Mouse (Mus musculus) stomach, embryonic 16.5 days (tissue): Measurements from ENCODE around the gene Vwa5b1. TPM values are rescaled to one million over a fixed set of nuclear protein-coding genes. Genes with fewer than 3 reads are reported as not detected.

Source experiments
- ATAC-seq: fragments of 200-750 bp; cut with Nextera tagmentation; 2 replicates; pipeline ENCODE4 v1.8.0; 2017; ENCODE audit warnings: moderate number of reproducible peaks, moderate TSS enrichment; ENCODE audit not compliant: insufficient read depth, low FRiP score
- H3K27ac ChIP-seq: fragments of 300-500 bp; sonication (generic); 2 replicates; pipeline ENCODE4 v1.5.1; 2014; ENCODE audit warnings: low read length
- H3K27me3 ChIP-seq: fragments of 300-500 bp; sonication (generic); 2 replicates; pipeline ENCODE4 v1.6.1; 2014; ENCODE audit warnings: low read length, control low read depth, mixed read lengths; ENCODE audit not compliant: control insufficient read depth, insufficient read depth
- H3K36me3 ChIP-seq: fragments of 300-500 bp; sonication (generic); 2 replicates; pipeline ENCODE4 v1.6.1; 2014; ENCODE audit warnings: low read length; ENCODE audit not compliant: control insufficient read depth, insufficient read depth
- H3K4me1 ChIP-seq: fragments of 300-500 bp; sonication (generic); 2 replicates; pipeline ENCODE4 v1.6.1; 2014; ENCODE audit warnings: low read length, control low read depth, mixed read lengths; ENCODE audit not compliant: control insufficient read depth, insufficient read depth
- H3K4me2 ChIP-seq: fragments of 300-500 bp; sonication (generic); 2 replicates; pipeline ENCODE4 v1.6.1; 2014; ENCODE audit warnings: low read depth, low read length, mixed read lengths
- H3K4me3 ChIP-seq: fragments of 300-500 bp; sonication (generic); replicated peaks from 2 replicates; pipeline ENCODE4 v1.5.1; 2014; ENCODE audit warnings: mild to moderate bottlenecking, low read length
- H3K9ac ChIP-seq: fragments of 300-500 bp; sonication (generic); 2 replicates; pipeline ENCODE4 v1.6.1; 2014; ENCODE audit warnings: low read length
- H3K9me3 ChIP-seq: fragments of 300-500 bp; sonication (generic); replicated peaks from 2 replicates; pipeline ENCODE4 v1.6.1; 2016; ENCODE audit warnings: low read length, control low read depth; ENCODE audit not compliant: control insufficient read depth
- WGBS: fragments of 180-500 bp; shearing (Covaris S2); extraction: QIAGEN DNeasy Blood & Tissue Kit; methylation state at CpG from one replicate; pipeline ENCODE4 v1.1.7; 2014; 5-methylcytosine and 5-hydroxymethylcytosine counted together
- polyA plus RNA-seq: library from polyadenylated mRNA; unstranded; fragments of >200 nt; fragmentation: Nextera tagmentation; extraction: Ambion mirVana; gene quantifications from 2 replicates; pipeline ENCODE4 v1.2.1, GENCODE M21; 2015

Vwa5b1 gene
- polyA plus RNA-seq, 1 experiment from 2014 or later, result 0.34 TPM

GRCm38 (mm10) chr4:138530011-138530410, 105.7 kb downstream of the Vwa5b1 start:
- H3K27ac ChIP-seq, result no peak overlapping the region
- ATAC-seq, result no peak
- no peak overlapping the region for H3K4me2 ChIP-seq
- no peaks in the 10 kb centered on the region for H3K36me3 ChIP-seq
- 87% methylated on average over 6 of the region's 6 CpGs for WGBS
- 0 out of 2 replicates have a peak, but pooled peaks cover 4% of the 10 kb centered on the region for H3K9me3 ChIP-seq
- no peaks in the 10 kb centered on the region for H3K4me1 ChIP-seq
- no peak overlapping the region for H3K9ac ChIP-seq
- no peak overlapping the region for H3K4me3 ChIP-seq
- no peaks in the 10 kb centered on the region for H3K27me3 ChIP-seq

DNA sequence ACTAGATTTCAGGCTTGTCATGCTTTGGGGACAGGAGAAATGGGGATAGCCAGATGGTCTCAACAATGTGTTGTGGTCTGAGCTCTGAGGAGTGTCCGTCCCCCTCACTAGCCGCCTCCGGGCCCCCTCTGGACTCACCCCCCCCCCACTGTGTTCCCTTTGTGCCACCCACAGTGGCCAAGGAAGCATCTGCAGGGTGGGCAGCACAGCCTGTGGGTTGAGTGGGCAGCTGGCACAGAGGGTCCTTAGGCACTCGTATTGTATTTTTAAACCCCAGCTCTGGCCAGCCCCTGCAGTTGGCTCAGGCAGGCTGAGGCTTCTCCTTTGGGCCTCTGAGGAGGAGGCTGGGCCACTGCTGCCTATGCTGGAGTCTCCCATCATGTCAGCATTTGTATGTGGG, 110.0 kb downstream of the Vwa5b1 start:
- Histone ChIP-seq H3K27ac (no peak overlapping the region), H3K36me3 (no peaks in the 10 kb centered on the region), H3K4me1 (no peaks in the 10 kb centered on the region), H3K4me2 (no peak overlapping the region), H3K9me3 (no peaks in the 10 kb centered on the region), H3K27me3 (no peaks in the 10 kb centered on the region), H3K9ac (no peak overlapping the region), H3K4me3 (no peak overlapping the region)
- ATAC-seq, result no peak
- WGBS, result 79% methylated on average over 4 of the region's 4 CpGs

- Histone ChIP-seq H3K27me3 (no peaks in the 10 kb centered on the region), H3K4me3 (no peak overlapping the region), H3K9ac (no peak overlapping the region), H3K36me3 (no peaks in the 10 kb centered on the region), H3K9me3 (no peaks in the 10 kb centered on the region), H3K4me2 (no peak overlapping the region), H3K4me1 (no peaks in the 10 kb centered on the region), H3K27ac (no peak overlapping the region)
- no peak for ATAC-seq
- 76% methylated on average over 9 of the region's 9 CpGs for WGBS
These were observed 110.9 kb downstream of the Vwa5b1 start for GRCm38 (mm10) chr4:138524769-138525168.

- Histone ChIP-seq H3K36me3 (no peaks in the 10 kb centered on the region), H3K9me3 (no peaks in the 10 kb centered on the region), H3K4me1 (no peaks in the 10 kb centered on the region), H3K4me3 (no peak overlapping the region), H3K27me3 (no peaks in the 10 kb centered on the region), H3K9ac (no peak overlapping the region), H3K4me2 (no peak overlapping the region), H3K27ac (no peak overlapping the region)
- no peak for ATAC-seq
- 16% methylated on average over 7 of the region's 7 CpGs for WGBS
These were observed 111.9 kb downstream of the Vwa5b1 start for GRCm38 (mm10) chr4:138523775-138524174.

- peak; percentile 51; the same call in 1 of the 2 replicates for ATAC-seq
- WGBS, result 14% methylated on average over 7 of the region's 7 CpGs
These were observed 113.4 kb downstream of the Vwa5b1 start for GRCm38 (mm10) chr4:138522296-138522695.

DNA sequence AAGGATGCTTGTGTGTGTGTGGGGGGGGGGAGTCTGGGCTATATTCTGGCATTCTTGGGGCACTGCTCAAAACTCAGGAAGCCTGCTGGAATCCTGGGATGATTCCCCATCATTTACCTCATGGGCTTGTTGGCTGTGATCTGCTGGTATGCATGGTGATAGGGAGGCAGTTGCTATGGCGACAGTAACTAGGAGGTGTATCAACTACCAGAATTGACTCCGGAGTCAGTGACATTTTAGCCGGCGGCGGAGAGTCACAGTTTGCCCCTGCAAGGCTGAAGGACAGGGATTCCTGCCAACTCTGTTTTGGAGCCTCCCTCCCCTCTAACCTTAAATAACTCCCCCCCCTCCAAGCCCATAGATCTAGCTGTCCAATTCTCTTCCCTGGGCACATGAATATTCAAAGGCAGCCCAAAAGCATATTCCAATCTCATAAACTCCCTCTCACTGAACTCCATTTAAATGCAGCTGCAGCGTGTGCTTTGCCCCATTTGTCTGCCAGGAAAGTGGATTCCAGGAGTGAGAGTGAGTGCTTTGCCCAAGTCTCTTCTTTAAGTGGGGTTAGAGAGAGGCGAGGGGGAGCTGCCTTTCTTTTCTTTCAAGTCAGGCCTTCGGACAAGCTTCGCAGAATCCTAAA, 118.4 kb downstream of the Vwa5b1 start:
- no peak overlapping the region for H3K4me2 ChIP-seq
- no peak overlapping the region for H3K27ac ChIP-seq
- H3K9me3 ChIP-seq, result no peaks in the 10 kb centered on the region
- no peak overlapping the region for H3K9ac ChIP-seq
- H3K27me3 ChIP-seq, result no peaks in the 10 kb centered on the region
- 48% methylated on average over 9 of the region's 9 CpGs for WGBS
- H3K4me1 ChIP-seq, result no peaks in the 10 kb centered on the region
- no peaks in the 10 kb centered on the region for H3K36me3 ChIP-seq
- no peak for ATAC-seq
- H3K4me3 ChIP-seq, result no peak overlapping the region

More at GRCm38 (mm10) chr4:138522296-138522695, 113.4 kb downstream of the Vwa5b1 start:
- H3K4me1 ChIP-seq, result no peaks in the 10 kb centered on the region
- no peaks in the 10 kb centered on the region for H3K9me3 ChIP-seq
- no peak overlapping the region for H3K4me3 ChIP-seq
- no peaks in the 10 kb centered on the region for H3K27me3 ChIP-seq
- H3K27ac ChIP-seq, result no peak overlapping the region
- H3K9ac ChIP-seq, result no peak overlapping the region
- H3K36me3 ChIP-seq, result no peaks in the 10 kb centered on the region
- H3K4me2 ChIP-seq, result no peak overlapping the region

GRCm38 (mm10) chr4:138516448-138516847, 119.2 kb downstream of the Vwa5b1 start:
- no peak; the same call in 1 of the 2 replicates for ATAC-seq
- Histone ChIP-seq H3K27ac (no peak overlapping the region), H3K4me3 (no peak overlapping the region), H3K36me3 (no peaks in the 10 kb centered on the region), H3K4me2 (no peak overlapping the region), H3K9ac (no peak overlapping the region), H3K27me3 (no peaks in the 10 kb centered on the region), H3K4me1 (no peaks in the 10 kb centered on the region), H3K9me3 (no peaks in the 10 kb centered on the region)
- 70% methylated on average over 3 of the region's 3 CpGs for WGBS

Other genes starting within 250 kb of the Vwa5b1 start
- not detected in 2 replicates for gene Fam43b, start 239.4 kb downstream of the Vwa5b1 start, polyA plus RNA-seq
- gene Mul1, start 201.2 kb downstream of the Vwa5b1 start, polyA plus RNA-seq, result 18.6 and 22.2 TPM in 2 replicates
- gene Camk2n1, start 181.6 kb downstream of the Vwa5b1 start, polyA plus RNA-seq, result 2.8 and 3.2 TPM in 2 replicates
- gene Pla2g2c, start 88.9 kb upstream of the Vwa5b1 start, polyA plus RNA-seq, result 0.14 and 0.18 TPM in 2 replicates
- gene Ubxn10, start 101.3 kb upstream of the Vwa5b1 start, polyA plus RNA-seq, result 0.74 and 0.85 TPM in 2 replicates
- gene Pla2g2f, start 121.7 kb upstream of the Vwa5b1 start, polyA plus RNA-seq, result 2.0 and 3.6 TPM in 2 replicates
- 0.61 and 0.80 TPM in 2 replicates for gene Pla2g2d, start 139.9 kb upstream of the Vwa5b1 start, polyA plus RNA-seq
- gene Pla2g5, start 227.6 kb upstream of the Vwa5b1 start, polyA plus RNA-seq, result 0.37 and 0.45 TPM in 2 replicates
- gene Gm13030, start 238.1 kb upstream of the Vwa5b1 start, polyA plus RNA-seq, result not detected in 2 replicates
- gene Pla2g2e, start 242.1 kb upstream of the Vwa5b1 start, polyA plus RNA-seq, result not detected in 2 replicates